Mouse (Mus musculus): ENCODE results near the gene Hist1h2bh.

Gene Hist1h2bh

DNA sequence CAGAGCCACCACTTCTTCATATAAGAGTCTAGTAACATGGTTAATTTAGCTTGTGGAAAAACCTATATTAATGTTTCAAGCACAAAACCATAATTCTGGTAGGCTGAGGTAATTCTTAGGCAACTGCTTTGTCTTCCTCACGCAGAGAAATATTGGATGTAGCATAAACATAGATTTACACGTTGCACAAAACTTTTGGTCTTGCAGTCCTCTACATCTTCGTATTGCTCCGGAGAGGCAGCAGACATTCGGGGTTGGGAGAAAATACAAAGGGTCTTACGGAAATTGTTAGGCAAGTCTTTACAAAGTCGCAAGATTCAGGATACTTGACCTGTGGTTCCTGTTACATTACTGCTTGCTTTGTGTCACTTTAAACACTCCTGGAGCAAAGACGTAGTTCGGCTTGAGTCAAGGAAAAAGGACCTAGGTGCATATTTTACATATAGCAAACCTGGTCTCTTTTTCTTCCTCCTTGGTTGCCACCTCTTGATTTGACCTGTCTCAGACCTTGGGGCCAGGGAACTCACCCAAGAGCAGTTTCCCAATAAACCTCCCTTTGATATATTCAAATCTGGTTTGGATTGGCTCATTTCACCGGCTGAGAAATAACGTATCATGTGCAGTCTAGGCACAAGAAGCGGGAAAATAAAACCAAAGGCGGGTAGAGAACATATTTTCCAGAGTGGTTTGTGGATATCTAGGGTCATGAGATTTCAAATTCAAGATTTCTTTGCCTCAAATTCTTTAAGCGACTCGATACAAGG, 8.6 kb downstream of the Hist1h2bh start:
- in situ Hi-C loops (cut with MboI, MseI): loop anchor here (5.0 to 10.0 kb wide), 3 partner anchors 50 to 1822 kb away; partner anchors contain the start of genes Hist1h2ah, Hist1h2bk and Hist1h4d

DNA sequence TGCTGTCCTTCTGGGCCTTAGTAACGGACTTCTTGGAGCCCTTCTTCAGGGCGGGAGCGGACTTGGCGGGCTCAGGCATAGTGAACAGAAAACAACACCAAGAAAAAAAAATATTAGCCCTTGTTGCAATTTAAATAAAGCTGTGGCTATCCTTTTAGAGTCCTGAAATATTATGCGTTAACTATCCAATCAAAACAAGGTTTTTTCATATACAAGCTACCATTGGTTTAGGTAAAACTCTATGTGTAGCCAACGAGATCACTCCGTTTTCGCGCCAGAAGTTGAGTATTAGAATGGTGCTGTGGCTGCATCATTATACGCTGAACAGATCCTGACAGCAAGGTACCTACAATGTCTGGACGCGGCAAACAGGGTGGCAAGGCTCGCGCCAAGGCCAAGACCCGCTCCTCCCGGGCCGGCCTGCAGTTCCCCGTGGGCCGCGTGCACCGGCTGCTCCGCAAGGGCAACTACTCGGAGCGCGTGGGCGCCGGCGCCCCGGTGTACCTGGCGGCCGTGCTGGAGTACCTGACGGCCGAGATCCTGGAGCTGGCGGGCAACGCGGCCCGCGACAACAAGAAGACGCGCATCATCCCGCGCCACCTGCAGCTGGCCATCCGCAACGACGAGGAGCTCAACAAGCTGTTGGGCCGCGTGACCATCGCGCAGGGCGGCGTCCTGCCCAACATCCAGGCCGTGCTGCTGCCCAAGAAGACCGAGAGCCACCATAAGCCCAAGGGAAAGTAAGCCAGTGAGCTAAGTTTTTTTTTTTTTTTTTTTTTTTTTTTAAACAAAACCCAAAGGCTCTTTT, 9.4 kb downstream of the Hist1h2bh start, which contains the start of gene Hist1h2af:
Gene Hist1h2af, plus strand, starts transcription at position 347 of the 808 bp plus-strand sequence.
- in situ Hi-C loops (cut with MboI, MseI): loop anchor here (5.0 to 10.0 kb wide), 3 partner anchors 51 to 1821 kb away; partner anchors contain the start of genes Hist1h2ah, Hist1h2bk and Hist1h4d

DNA sequence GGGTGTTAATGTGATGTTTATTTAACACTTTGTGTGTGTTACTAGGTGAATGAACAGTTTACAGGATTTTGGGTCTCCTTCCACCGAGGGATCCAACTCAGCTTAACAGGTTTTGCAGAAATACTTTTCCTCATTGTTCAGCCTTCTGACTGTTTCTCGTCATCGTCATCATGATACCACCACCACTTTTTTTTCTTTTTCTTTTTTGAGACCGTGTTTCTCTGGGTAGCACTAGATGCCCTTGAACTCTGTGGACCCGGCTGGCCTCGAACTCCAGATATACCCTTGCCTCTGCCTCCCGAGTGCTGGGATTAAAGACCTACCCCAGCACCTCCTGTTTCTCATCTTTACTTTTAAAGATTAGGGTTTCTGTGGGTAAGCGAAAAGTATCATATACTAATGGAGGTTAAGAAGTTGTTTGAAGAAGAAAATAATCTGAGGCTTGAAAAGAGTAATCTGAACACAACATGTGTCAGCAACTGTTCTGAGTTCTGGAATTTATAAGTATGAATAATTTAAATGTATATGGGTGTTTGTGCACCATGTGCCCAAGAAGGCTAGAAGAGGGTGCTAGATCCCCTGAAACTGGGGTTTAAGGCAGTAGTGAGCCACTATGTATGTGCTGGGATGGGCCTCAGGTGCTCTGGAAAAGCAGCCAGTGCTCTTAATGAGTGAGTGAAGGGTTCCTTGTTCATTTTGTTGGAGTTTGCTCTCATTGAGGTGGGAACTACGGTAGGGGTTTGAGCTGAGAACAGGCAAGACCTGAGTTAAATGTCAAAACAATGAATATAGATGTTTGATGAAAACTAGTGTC, 10.7 kb downstream of the Hist1h2bh start:
- in situ Hi-C loops (cut with MboI, MseI): loop anchor here (5.0 to 10.0 kb wide), 3 partner anchors 52 to 1820 kb away; partner anchors contain the start of genes Hist1h2ah, Hist1h2bk and Hist1h4d

DNA sequence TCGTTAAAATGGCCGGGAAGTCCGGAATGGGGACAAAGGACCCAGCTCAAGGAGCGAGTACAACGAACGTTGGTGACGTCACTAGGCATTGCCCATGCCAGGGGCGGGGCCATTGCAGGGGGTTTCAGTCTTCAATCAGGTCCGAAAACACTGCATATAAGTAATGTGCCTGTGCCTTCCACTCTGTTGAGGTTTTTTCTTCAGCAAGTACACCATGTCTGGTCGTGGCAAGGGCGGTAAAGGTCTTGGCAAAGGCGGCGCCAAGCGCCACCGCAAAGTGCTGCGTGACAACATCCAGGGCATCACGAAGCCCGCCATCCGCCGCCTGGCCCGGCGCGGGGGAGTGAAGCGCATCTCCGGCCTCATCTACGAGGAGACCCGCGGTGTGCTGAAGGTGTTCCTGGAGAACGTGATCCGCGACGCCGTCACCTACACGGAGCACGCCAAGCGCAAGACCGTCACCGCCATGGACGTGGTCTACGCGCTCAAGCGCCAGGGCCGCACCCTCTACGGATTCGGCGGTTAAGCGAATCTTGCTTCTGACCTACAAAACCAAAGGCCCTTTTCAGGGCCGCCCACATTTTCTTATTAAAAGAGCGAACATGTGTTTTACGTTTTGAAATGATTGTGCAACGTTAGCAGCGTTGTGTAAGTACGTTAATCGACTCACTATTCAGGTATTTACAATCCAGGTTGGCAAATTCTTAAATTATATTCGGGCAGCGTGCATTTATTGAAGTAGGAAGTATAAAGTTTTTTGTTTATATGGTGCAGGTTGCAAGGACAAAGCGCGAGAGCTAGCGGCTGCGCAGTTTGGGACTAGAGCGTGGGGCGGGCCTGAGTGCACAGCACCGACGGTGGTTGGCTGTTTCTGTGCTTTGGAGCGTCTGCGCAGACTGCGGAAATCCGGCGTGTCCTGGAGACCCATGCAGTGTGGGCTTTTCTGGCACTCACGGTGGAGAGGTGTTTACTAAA, 12.0 kb downstream of the Hist1h2bh start, which contains the start of gene Hist1h4h:
Gene Hist1h4h, plus strand, starts transcription at position 150 of the 975 bp plus-strand sequence.
- in situ Hi-C loops (cut with MboI, MseI): loop anchor here (5.0 to 10.0 kb wide), 3 partner anchors 54 to 1819 kb away; partner anchors contain the start of genes Hist1h2ah, Hist1h2bk and Hist1h4d

DNA sequence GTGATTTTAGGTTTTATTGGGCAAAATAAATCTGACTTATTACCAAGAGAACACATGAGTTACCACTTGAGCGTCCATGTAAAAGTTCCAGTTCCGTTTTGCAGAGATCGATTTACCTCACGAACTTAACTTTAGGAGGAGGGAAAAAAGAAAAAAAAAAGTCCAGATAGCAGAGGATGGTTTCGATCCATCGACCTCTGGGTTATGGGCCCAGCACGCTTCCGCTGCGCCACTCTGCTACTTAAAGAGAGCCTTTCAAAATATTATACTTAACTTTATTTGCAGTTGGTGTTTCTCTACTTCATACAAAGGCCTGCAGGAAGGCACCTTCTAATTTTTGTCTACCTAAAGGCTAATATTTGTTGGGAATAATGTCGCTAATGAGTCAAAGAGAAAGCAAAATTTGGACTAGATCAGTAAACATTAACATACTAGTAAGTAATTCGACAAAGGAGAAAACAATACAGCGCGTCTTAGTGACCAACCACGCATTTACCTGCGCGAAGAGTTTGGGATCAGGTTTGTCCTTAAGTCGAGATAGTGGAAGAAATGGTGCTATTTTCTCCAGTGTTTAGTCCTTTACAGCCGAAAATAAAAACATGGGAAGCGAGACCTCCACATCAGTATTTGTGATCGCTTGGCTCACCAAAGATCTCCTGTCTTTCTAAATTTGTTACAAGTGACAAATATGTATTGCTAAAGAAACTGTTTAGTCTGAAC, 12.9 kb downstream of the Hist1h2bh start:
- in situ Hi-C loops (cut with MboI, MseI): loop anchor here (5.0 to 10.0 kb wide), 3 partner anchors 54 to 1818 kb away; partner anchors contain the start of genes Hist1h2ah, Hist1h2bk and Hist1h4d

DNA sequence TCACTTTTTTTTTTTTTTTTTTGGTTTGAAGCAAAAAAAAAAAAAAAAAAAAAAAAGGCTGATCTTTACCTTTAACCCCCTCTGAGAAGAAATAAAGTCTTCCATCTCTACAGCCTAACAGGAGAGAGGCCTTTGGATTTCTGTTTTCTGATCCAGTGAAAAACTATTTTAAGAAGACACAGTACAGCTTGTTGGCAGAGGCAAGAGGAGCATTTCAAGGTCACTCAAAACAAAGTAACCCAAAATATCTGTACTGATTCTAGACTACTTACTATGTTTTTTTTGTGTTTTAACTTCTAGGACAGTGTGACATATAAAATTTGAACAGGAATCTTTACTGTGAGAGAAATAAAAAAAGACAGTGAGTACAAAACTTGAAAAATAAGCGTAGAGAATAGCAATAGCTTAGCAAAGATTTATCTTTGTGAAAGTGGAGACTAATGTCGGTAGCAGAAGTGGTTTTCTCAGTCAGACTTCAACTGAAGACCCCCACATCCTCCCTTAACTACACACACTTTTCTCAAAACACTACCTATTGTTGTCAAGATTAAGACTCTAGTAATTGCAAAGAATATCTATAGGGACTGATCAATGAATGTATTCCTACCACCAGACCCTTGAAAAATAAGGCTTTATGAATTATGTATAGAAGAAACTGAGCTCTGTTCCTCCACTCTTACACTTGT, 13.6 kb downstream of the Hist1h2bh start:
- in situ Hi-C loops (cut with MboI, MseI): loop anchor here (5.0 to 10.0 kb wide), 3 partner anchors 55 to 1817 kb away; partner anchors contain the start of genes Hist1h2ah, Hist1h2bk and Hist1h4d

DNA sequence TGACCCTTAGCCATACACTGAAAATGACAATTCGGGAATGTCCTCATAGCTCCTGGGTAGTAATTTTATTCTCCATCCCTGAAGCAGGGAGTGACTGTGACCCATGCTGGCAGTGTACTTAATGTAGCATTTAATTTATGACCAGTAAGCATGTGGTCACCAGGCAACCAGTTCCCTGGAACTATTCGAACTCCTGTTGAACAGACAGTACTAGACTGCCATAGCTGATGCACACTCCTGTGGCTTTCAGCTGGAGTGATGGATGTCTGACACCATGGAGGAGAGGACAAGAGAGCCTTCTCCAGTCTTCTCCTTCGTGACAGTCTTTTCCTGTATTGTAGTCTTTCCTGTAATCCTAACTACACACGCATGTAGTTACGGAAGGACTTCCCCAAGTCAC, 14.2 kb downstream of the Hist1h2bh start:
- in situ Hi-C loops (cut with MboI, MseI): no loop called here

DNA sequence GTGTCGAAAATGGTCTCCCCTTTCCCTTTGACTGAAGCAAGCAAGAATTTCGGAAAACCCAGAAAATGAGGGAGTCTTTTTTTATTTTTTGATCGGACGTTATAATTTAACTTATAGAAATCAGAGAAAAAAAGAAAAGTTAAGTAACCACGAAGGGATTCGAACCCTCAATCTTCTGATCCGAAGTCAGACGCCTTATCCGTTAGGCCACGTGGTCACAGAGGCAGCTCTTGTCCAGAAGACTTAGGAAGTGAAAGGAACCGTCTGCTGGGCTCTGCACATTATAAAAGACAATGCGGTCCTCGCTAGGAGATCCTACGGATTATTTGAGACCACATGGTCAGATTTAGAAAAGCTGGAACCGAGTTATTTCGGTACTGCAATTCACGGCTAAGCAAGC, 16.9 kb downstream of the Hist1h2bh start:
- in situ Hi-C loops (cut with MboI, MseI): no loop called here

DNA sequence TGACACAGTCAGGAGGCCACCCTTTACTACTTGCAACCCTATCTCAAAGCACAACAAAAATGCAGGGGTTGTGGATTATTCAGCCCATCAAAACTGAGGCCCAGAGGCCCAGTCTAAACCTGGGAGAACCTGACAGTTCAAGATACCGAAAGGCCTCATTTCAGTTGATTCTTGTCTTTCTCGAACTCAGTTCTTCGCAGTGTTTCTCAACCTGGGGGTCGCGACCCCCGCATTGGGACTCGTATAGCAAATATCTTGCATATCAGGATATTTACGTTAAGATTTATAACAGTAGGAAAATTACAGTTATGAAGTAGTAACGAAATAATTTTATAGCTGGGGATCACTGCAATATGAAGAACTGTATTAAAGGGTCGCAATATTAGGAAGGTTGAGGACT, 17.3 kb downstream of the Hist1h2bh start:
- in situ Hi-C loops (cut with MboI, MseI): no loop called here

DNA sequence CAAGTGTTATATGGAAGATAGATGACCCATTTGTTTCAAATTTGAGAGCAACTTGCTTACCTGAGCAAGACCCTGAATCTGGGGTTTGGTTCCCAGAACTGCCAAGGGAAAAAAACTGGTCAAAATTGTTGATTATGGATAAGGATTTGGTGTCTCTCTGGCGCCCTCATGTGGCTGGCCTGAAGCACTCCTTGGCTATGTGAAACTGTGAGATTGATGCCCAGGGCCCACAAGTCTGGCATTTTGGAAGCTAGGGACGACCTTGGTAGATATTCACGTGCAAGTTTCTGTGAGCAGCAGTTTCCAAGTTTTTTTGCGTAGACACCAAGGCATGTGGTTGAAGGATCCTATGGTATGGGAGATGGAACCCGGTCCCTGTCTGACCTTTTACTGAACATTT, 18.5 kb downstream of the Hist1h2bh start:
- in situ Hi-C loops (cut with MboI, MseI): loop anchor here (5.0 kb wide), 2 partner anchors 92 to 1472 kb away; no protein-coding TSS in a partner anchor

DNA sequence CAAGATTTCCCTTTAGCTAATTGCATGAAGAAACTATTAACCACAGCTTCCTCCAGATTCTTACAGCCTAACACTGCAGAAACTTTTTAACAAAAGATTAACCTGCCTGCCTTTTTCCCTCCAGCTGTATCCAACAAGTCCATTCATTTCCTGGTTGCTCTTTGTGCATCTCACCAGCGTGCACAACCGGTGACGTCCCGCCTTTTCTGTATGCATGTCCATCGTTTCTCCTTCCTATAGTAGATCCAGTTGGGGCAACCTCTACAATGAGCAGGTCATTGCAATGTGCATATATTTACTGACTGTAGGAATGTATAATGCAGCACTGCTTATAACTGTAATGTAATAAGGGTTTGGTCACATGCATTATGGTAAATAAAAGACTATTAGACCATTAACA, 19.2 kb downstream of the Hist1h2bh start:
- in situ Hi-C loops (cut with MboI, MseI): loop anchor here (5.0 kb wide), 2 partner anchors 92 to 1472 kb away; no protein-coding TSS in a partner anchor

DNA sequence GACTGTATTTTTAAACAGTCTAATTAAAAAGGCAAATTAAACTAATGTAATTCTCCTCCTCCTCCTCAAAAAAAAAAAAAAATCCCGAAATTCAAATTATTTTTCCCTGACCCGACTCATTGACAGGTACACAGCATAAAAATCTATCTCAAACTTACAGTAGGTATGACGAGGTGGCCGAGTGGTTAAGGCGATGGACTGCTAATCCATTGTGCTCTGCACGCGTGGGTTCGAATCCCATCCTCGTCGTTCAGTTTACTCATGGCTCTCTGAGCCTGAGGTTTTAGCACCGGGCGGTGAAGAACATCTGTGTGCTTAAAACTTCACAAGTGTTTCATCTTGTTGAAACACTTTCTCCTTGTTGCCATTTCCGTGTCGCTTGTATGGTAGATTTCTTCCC, 21.5 kb downstream of the Hist1h2bh start:
- in situ Hi-C loops (cut with MboI, MseI): loop anchor here (5.0 kb wide), 2 partner anchors 89 to 1469 kb away; no protein-coding TSS in a partner anchor

DNA sequence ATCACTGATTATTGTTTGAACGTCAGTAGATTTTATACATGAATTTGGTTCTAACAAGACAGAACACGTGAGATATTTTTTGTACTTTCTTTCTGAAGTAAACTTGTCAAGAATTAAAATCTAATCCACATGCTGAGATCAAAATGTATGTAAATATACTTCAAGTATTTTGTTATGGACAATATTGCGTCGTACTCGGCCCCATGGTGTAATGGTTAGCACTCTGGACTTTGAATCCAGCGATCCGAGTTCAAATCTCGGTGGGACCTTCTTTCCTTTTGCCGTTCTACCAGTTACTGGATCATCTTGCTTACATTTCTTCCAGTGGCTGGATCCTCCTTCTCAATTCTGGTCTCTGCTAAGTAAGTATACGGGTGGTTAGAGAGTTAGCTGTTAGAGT, 23.8 kb downstream of the Hist1h2bh start:
- in situ Hi-C loops (cut with MboI, MseI): loop anchor here (5.0 kb wide), 1 partner anchor 1592 kb away; no protein-coding TSS in a partner anchor

DNA sequence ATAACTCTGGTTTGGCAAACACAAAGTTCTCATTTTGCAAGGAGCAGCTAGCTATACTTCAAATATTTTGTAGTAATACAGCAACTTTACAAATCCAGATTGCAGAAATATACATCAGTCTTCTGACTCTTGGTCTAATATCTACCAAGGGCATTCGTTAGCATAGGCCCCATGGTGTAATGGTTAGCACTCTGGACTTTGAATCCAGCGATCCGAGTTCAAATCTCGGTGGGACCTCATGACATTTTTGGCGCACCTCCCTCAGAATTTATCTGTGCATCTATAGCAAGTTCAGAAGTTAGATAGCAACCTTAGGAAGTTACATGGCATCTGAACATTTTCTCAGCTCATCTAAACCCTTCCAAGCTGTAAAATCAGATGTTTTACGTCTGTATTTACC, 24.3 kb downstream of the Hist1h2bh start:
- in situ Hi-C loops (cut with MboI, MseI): loop anchor here (5.0 kb wide), 1 partner anchor 1592 kb away; no protein-coding TSS in a partner anchor

DNA sequence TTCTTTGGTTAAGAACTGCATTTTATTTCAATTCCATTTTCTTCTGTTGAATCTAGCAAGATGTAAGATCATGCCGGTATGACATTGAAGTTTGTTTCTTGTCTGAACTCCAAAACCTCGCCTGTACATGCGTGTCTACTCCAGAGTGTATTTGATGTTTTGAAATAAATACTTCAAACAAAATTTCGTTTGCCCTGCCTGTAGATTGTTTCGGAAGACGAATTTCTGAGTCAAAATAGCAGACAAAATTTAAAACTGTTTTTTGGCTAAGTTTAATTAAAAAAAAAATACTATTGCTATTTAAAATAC, 24.9 kb downstream of the Hist1h2bh start:
- in situ Hi-C loops (cut with MboI, MseI): loop anchor here (5.0 kb wide), 1 partner anchor 1591 kb away; no protein-coding TSS in a partner anchor

DNA sequence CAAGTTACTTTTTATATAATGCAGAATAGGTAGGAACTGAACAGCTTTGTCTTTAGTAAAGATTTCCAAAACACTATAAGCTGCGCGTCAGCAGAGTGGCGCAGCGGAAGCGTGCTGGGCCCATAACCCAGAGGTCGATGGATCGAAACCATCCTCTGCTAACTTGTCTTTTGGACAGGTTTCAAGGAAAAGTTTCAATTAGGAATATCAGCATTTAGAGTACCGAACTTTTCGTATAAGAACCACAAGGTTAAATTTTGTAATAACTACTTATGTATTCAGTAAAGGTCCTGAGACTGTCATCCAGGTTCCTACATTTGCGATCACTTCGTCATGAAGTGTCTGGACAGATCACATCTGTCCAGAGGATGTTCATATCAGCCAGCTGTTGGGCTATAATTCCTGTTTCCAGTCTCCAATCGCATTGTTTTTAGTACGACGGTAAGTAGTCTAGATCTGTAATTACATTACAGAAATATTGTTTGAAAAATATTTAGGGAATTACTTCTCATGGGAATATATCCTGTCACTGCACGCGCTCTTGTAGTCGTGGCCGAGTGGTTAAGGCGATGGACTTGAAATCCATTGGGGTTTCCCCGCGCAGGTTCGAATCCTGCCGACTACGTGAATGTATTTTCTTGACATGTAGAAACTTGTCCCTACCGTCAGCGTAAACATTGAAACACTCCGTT, 25.4 kb downstream of the Hist1h2bh start:
- in situ Hi-C loops (cut with MboI, MseI): loop anchor here (5.0 kb wide), 1 partner anchor 1590 kb away; no protein-coding TSS in a partner anchor

DNA sequence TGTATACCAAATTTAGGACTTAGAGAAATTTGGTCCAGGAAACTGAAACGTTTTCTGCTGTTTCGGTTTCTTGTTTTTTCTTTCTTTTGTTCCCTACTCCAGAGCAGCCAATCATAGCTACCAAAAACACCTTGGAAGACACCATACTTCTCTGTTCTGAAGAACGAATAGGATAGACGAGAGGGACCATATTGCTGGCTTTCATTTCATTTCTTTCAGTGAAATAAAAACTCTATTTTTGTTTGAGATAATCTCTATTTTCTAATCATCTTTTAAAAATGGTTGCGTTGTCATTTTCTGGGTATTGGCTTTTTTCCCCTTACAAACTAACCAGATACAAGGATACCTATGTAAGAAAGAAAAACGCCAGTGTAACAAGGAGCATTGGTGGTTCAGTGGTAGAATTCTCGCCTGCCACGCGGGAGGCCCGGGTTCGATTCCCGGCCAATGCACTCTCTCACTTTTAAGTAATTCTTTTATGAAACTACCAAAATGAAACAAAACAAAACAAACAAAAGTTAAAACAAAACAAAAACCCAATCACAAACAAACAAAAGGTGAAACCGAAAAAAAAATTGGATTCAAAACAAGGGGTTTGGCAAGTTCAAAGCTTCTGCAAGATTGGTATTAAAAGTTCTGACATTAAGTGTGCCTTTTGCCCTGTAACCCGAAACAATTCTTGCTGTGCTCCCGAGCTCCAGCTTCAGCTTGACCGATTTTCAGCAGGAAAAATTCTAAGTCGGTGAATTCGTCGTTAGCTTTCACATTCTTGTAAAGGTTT, 26.2 kb downstream of the Hist1h2bh start:
- in situ Hi-C loops (cut with MboI, MseI): loop anchor here (5.0 kb wide), 1 partner anchor 1590 kb away; no protein-coding TSS in a partner anchor
